Mouse (Mus musculus) limb, embryonic 14.5 days (tissue): Measurements from ENCODE around the gene Sptb. TPM values are rescaled to one million over a fixed set of nuclear protein-coding genes. Genes with fewer than 3 reads are reported as not detected.

ENCODE experiments used
- ATAC-seq: fragments of 200-750 bp; cut with Nextera tagmentation; 2 replicates; pipeline ENCODE4 v1.8.0; 2017; ENCODE audit warnings: low read depth, moderate number of reproducible peaks, moderate TSS enrichment; ENCODE audit not compliant: low FRiP score
- DNase-seq: peaks from one replicate; pipeline ENCODE4 v3.0.0-alpha.2; 2015; ENCODE audit warnings: low spot score
- H3K27ac ChIP-seq: fragments of 300-500 bp; sonication (generic); replicated peaks from 2 replicates; pipeline ENCODE4 v1.5.1; 2014; ENCODE audit warnings: low read depth, mild to moderate bottlenecking, low read length, moderate library complexity, mixed read lengths
- H3K27me3 ChIP-seq: fragments of 300-500 bp; sonication (generic); 2 replicates; pipeline ENCODE4 v1.6.1; 2014; ENCODE audit warnings: low read length, mixed read lengths; ENCODE audit not compliant: control insufficient read depth, insufficient read depth
- H3K36me3 ChIP-seq: fragments of 300-500 bp; sonication (generic); 2 replicates; pipeline ENCODE4 v1.6.1; 2014; ENCODE audit warnings: mild to moderate bottlenecking, low read length, moderate library complexity, mixed read lengths; ENCODE audit not compliant: control insufficient read depth, insufficient read depth
- H3K4me1 ChIP-seq: fragments of 300-500 bp; sonication (generic); 2 replicates; pipeline ENCODE4 v1.6.1; 2014; ENCODE audit warnings: antibody characterized with exemption, low read length, mixed read lengths; ENCODE audit not compliant: control insufficient read depth, insufficient read depth
- H3K4me2 ChIP-seq: fragments of 300-500 bp; sonication (generic); replicated peaks from 2 replicates; pipeline ENCODE4 v1.6.1; 2014; ENCODE audit warnings: low read depth, mild to moderate bottlenecking, low read length, moderate library complexity; ENCODE audit not compliant: severe bottlenecking
- H3K4me3 ChIP-seq: fragments of 300-500 bp; sonication (generic); replicated peaks from 2 replicates; pipeline ENCODE4 v1.5.1; 2014; ENCODE audit warnings: low read length
- H3K9ac ChIP-seq: fragments of 300-500 bp; sonication (generic); 2 replicates; pipeline ENCODE4 v1.6.1; 2014; ENCODE audit warnings: mild to moderate bottlenecking, low read depth, low read length, moderate library complexity; ENCODE audit not compliant: severe bottlenecking
- H3K9me3 ChIP-seq: fragments of 300-500 bp; sonication (generic); 2 replicates; pipeline ENCODE4 v1.6.1; 2016; ENCODE audit warnings: low read length; ENCODE audit not compliant: control insufficient read depth
- POLR2A ChIP-seq: fragments of 200-500 bp; IDR thresholded peaks from 2 replicates; pipeline ENCODE4 v1.8.0; 2012; ENCODE audit warnings: inconsistent platforms, mild to moderate bottlenecking, moderate library complexity, borderline replicate concordance; ENCODE audit not compliant: insufficient read depth, insufficient read length; ENCODE audit errors: extremely low read depth
- WGBS: fragments of 180-500 bp; shearing (Covaris S2); extraction: QIAGEN DNeasy Blood & Tissue Kit; methylation state at CpG from one replicate; pipeline ENCODE4 v1.1.7; 2014; 5-methylcytosine and 5-hydroxymethylcytosine counted together
- polyA plus RNA-seq, 2 experiments: library from polyadenylated mRNA; depleted of rRNA in 1 of 2; stranded (reverse) in 1 of 2; unstranded in 1 of 2; fragments of >200 nt; fragmentation: Nextera tagmentation in 1 of 2; extraction: Ambion mirVana in 1 of 2; gene quantifications; 2 replicates each; pipeline versions ENCODE4 v1.2.1 to v1.2.3; 2012 to 2014

Sptb gene
- polyA plus RNA-seq, 2 experiments, result 1.3 to 1.5 TPM

GRCm38 (mm10) chr12:76547409-76548081, 162.8 kb downstream of the Sptb start:
- DNase-seq (peak; percentile 58), ATAC-seq (peak; percentile 54)
- Histone ChIP-seq H3K9me3 (no peaks in the 10 kb centered on the region), H3K27ac (0 out of 2 replicates have a peak overlapping the region, but pooled peaks have one; percentile 52), H3K4me3 (0 out of 2 replicates have a peak overlapping the region, but pooled peaks have one; percentile 0), H3K4me1 (peaks cover 29% of the 10 kb centered on the region), H3K27me3 (no peaks in the 10 kb centered on the region), H3K4me2 (peak overlapping the region; percentile 40), H3K36me3 (no peaks in the 10 kb centered on the region), H3K9ac (peak overlapping the region; percentile 25; the same call in 1 of the 2 replicates)
- 26% methylated on average over 11 of the region's 13 CpGs for WGBS
- TF ChIP-seq POLR2A, result no peak

- Histone ChIP-seq H3K9me3 (no peaks in the 10 kb centered on the region), H3K9ac (peak overlapping the region; percentile 25; the same call in 1 of the 2 replicates), H3K27me3 (no peaks in the 10 kb centered on the region), H3K36me3 (no peaks in the 10 kb centered on the region), H3K4me3 (0 out of 2 replicates have a peak overlapping the region, but pooled peaks have one; percentile 0), H3K4me2 (peak overlapping the region; percentile 40), H3K27ac (0 out of 2 replicates have a peak overlapping the region, but pooled peaks have one; percentile 52), H3K4me1 (peaks cover 28% of the 10 kb centered on the region)
- WGBS, result 6% methylated on average over 28 of the region's 28 CpGs
- TF ChIP-seq POLR2A, result no peak
- no peak for DNase-seq
- ATAC-seq, result peak; percentile 5; the same call in 1 of the 2 replicates
Measured at GRCm38 (mm10) chr12:76546383-76547276, 163.7 kb downstream of the Sptb start.

- H3K27me3 ChIP-seq, result no peaks in the 10 kb centered on the region
Measured at GRCm38 (mm10) chr12:76545786-76546370, 164.5 kb downstream of the Sptb start.

GRCm38 (mm10) chr12:76541879-76542278, 168.5 kb downstream of the Sptb start:
- no peak overlapping the region for H3K9ac ChIP-seq
- peaks cover 19% of the 10 kb centered on the region for H3K4me1 ChIP-seq
- TF ChIP-seq POLR2A, result no peak
- H3K36me3 ChIP-seq, result no peaks in the 10 kb centered on the region
- DNase-seq (no peak), ATAC-seq (no peak)
- H3K4me3 ChIP-seq, result no peak overlapping the region
- no peak overlapping the region for H3K27ac ChIP-seq
- H3K9me3 ChIP-seq, result no peaks in the 10 kb centered on the region
- no peaks in the 10 kb centered on the region for H3K27me3 ChIP-seq
- 40% methylated on average over 6 of the region's 6 CpGs for WGBS
- H3K4me2 ChIP-seq, result no peak overlapping the region

More at GRCm38 (mm10) chr12:76545786-76546370, 164.5 kb downstream of the Sptb start:
- peak overlapping the region; percentile 40; the same call in 1 of the 2 replicates for H3K4me2 ChIP-seq
- H3K27ac ChIP-seq, result no peak overlapping the region
- no peak for TF ChIP-seq POLR2A
- peaks cover 34% of the 10 kb centered on the region for H3K4me1 ChIP-seq
- H3K9me3 ChIP-seq, result no peaks in the 10 kb centered on the region
- WGBS, result 48% methylated on average over 15 of the region's 15 CpGs
- H3K9ac ChIP-seq, result 0 out of 2 replicates have a peak overlapping the region, but pooled peaks have one; percentile 4
- ATAC-seq (no peak), DNase-seq (no peak)
- H3K36me3 ChIP-seq, result no peaks in the 10 kb centered on the region
- no peak overlapping the region for H3K4me3 ChIP-seq

GRCm38 (mm10) chr12:76541475-76541874, 168.9 kb downstream of the Sptb start:
- DNase-seq, result no peak
- WGBS, result 36% methylated on average over 8 of the region's 8 CpGs
- H3K4me3 ChIP-seq, result no peak overlapping the region
- H3K4me2 ChIP-seq, result no peak overlapping the region
- H3K9me3 ChIP-seq, result no peaks in the 10 kb centered on the region
- no peaks in the 10 kb centered on the region for H3K27me3 ChIP-seq
- peaks cover 17% of the 10 kb centered on the region for H3K4me1 ChIP-seq
- ATAC-seq, result no peak
- no peak overlapping the region for H3K27ac ChIP-seq
- no peaks in the 10 kb centered on the region for H3K36me3 ChIP-seq
- H3K9ac ChIP-seq, result no peak overlapping the region
- TF ChIP-seq POLR2A, result no peak
